Mouse (Mus musculus) neural tube, embryonic 12.5 days (tissue): ENCODE data around the gene Nf2. TPM values are rescaled to one million over a fixed set of nuclear protein-coding genes. Genes with fewer than 3 reads are reported as not detected.
"Not testable (repeated sequence)": the region's sequence is repeated elsewhere in the genome, so short reads cannot be mapped to it uniquely, and the experiment has no call there.

Experiments used
- ATAC-seq: fragments of 200-750 bp; cut with Nextera tagmentation; 2 replicates; pipeline ENCODE4 v1.8.0; 2017; ENCODE audit warnings: low read depth, mild to moderate bottlenecking, moderate TSS enrichment, moderate library complexity; ENCODE audit not compliant: low FRiP score
- H3K27ac ChIP-seq: fragments of 300-500 bp; sonication (generic); 2 replicates; pipeline ENCODE4 v1.5.1; 2016
- H3K27me3 ChIP-seq: fragments of 300-500 bp; sonication (generic); replicated peaks from 2 replicates; pipeline ENCODE4 v1.6.1; 2016; ENCODE audit warnings: mild to moderate bottlenecking
- H3K36me3 ChIP-seq: fragments of 300-500 bp; sonication (generic); 2 replicates; pipeline ENCODE4 v1.6.1; 2016; ENCODE audit warnings: mild to moderate bottlenecking
- H3K4me1 ChIP-seq: fragments of 300-500 bp; sonication (generic); 2 replicates; pipeline ENCODE4 v1.6.1; 2016
- H3K4me2 ChIP-seq: fragments of 300-500 bp; sonication (generic); replicated peaks from 2 replicates; pipeline ENCODE4 v1.6.1; 2016; ENCODE audit warnings: mild to moderate bottlenecking
- H3K4me3 ChIP-seq: fragments of 300-500 bp; sonication (generic); 2 replicates; pipeline ENCODE4 v1.5.1; 2016
- H3K9ac ChIP-seq: fragments of 300-500 bp; sonication (generic); 2 replicates; pipeline ENCODE4 v1.6.1; 2016; ENCODE audit warnings: mild to moderate bottlenecking
- H3K9me3 ChIP-seq: fragments of 300-500 bp; sonication (generic); 2 replicates; pipeline ENCODE4 v1.6.1; 2016; ENCODE audit warnings: mild to moderate bottlenecking
- WGBS: fragments of 180-500 bp; shearing (Covaris S2); methylation state at CpG from one replicate; pipeline ENCODE4 v1.1.7; 2016; 5-methylcytosine and 5-hydroxymethylcytosine counted together
- polyA plus RNA-seq: library from polyadenylated mRNA; unstranded; fragments of >200 nt; fragmentation: Nextera tagmentation; extraction: Ambion mirVana; gene quantifications from 2 replicates; pipeline ENCODE4 v1.2.1, GENCODE M21; 2016

Nf2 gene
- polyA plus RNA-seq, 1 experiment from 2014 or later = 78.4 TPM

- no peak for ATAC-seq
- H3K9me3 ChIP-seq = no peaks in the 10 kb centered on the region
- H3K4me1 ChIP-seq = no peaks in the 10 kb centered on the region
- no peaks in the 10 kb centered on the region for H3K27me3 ChIP-seq
- H3K36me3 ChIP-seq = peaks cover 12% of the 10 kb centered on the region; the same call in 1 of the 2 replicates
- no peak overlapping the region for H3K9ac ChIP-seq
- H3K27ac ChIP-seq = no peak overlapping the region
- no peak overlapping the region for H3K4me2 ChIP-seq
- H3K4me3 ChIP-seq = no peak overlapping the region
- WGBS = 88% methylated on average over 6 of the region's 6 CpGs
Measured at GRCm38 (mm10) chr11:4804921-4805562, 44.3 kb downstream of the Nf2 start.

GRCm38 (mm10) chr11:4803951-4804350 lies 45.4 kb downstream of the Nf2 start:
- Histone ChIP-seq H3K36me3 (peaks cover 12% of the 10 kb centered on the region; the same call in 1 of the 2 replicates), H3K4me1 (no peaks in the 10 kb centered on the region), H3K9me3 (no peaks in the 10 kb centered on the region), H3K27me3 (no peaks in the 10 kb centered on the region), H3K9ac (no peak overlapping the region), H3K4me3 (no peak overlapping the region), H3K27ac (no peak overlapping the region), H3K4me2 (no peak overlapping the region)
- WGBS = 36% methylated on average over 7 of the region's 7 CpGs
- ATAC-seq = no peak

GRCm38 (mm10) chr11:4803426-4803825 lies 45.9 kb downstream of the Nf2 start:
- Histone ChIP-seq H3K27ac (no peak overlapping the region), H3K9me3 (no peaks in the 10 kb centered on the region), H3K4me1 (no peaks in the 10 kb centered on the region), H3K4me2 (no peak overlapping the region), H3K27me3 (no peaks in the 10 kb centered on the region), H3K9ac (no peak overlapping the region), H3K36me3 (peaks cover 12% of the 10 kb centered on the region; the same call in 1 of the 2 replicates), H3K4me3 (no peak overlapping the region)
- WGBS = 32% methylated on average over 7 of the region's 7 CpGs
- no peak for ATAC-seq

GRCm38 (mm10) chr11:4803008-4803407 lies 46.3 kb downstream of the Nf2 start:
- Histone ChIP-seq H3K4me2 (no peak overlapping the region), H3K27me3 (no peaks in the 10 kb centered on the region), H3K36me3 (peaks cover 14% of the 10 kb centered on the region), H3K27ac (no peak overlapping the region), H3K4me3 (no peak overlapping the region), H3K9me3 (no peaks in the 10 kb centered on the region), H3K9ac (no peak overlapping the region), H3K4me1 (no peaks in the 10 kb centered on the region)
- peak; percentile 50; the same call in 1 of the 2 replicates for ATAC-seq
- 39% methylated on average over 9 of the region's 9 CpGs for WGBS

GRCm38 (mm10) chr11:4802401-4802800 lies 46.9 kb downstream of the Nf2 start:
- not testable (repeated sequence) for H3K4me1 ChIP-seq, H3K4me3 ChIP-seq, H3K9ac ChIP-seq, ATAC-seq, H3K4me2 ChIP-seq, H3K9me3 ChIP-seq, H3K27ac ChIP-seq, H3K27me3 ChIP-seq
- 93% methylated on average over 2 of the region's 2 CpGs for WGBS
- peaks cover 20% of the 10 kb centered on the region for H3K36me3 ChIP-seq

- H3K4me2 ChIP-seq = no peak overlapping the region
- H3K27ac ChIP-seq = no peak overlapping the region
- no peaks in the 10 kb centered on the region for H3K4me1 ChIP-seq
- no peaks in the 10 kb centered on the region for H3K27me3 ChIP-seq
- no peak overlapping the region for H3K4me3 ChIP-seq
- no peak overlapping the region for H3K9ac ChIP-seq
- H3K9me3 ChIP-seq = no peaks in the 10 kb centered on the region
- ATAC-seq = no peak
- H3K36me3 ChIP-seq = peaks cover 16% of the 10 kb centered on the region
- WGBS = 55% methylated on average over 4 of the region's 4 CpGs
Measured at GRCm38 (mm10) chr11:4800654-4801053, 48.7 kb downstream of the Nf2 start.

- H3K27ac ChIP-seq = no peak overlapping the region
- WGBS = 11% methylated on average over 3 of the region's 3 CpGs
Measured at GRCm38 (mm10) chr11:4793006-4793405, 56.3 kb downstream of the Nf2 start.

GRCm38 (mm10) chr11:4791549-4791948 lies 57.8 kb downstream of the Nf2 start:
- Histone ChIP-seq H3K9me3 (no peaks in the 10 kb centered on the region), H3K36me3 (peaks cover 38% of the 10 kb centered on the region), H3K9ac (no peak overlapping the region), H3K27me3 (no peaks in the 10 kb centered on the region), H3K4me3 (no peak overlapping the region), H3K4me2 (no peak overlapping the region), H3K4me1 (peaks cover 10% of the 10 kb centered on the region), H3K27ac (0 out of 2 replicates have a peak overlapping the region, but pooled peaks have one; percentile 17)
- ATAC-seq = no peak
- 52% methylated on average over 6 of the region's 6 CpGs for WGBS

More at GRCm38 (mm10) chr11:4793006-4793405, 56.3 kb downstream of the Nf2 start:
- Histone ChIP-seq H3K9ac (no peak overlapping the region), H3K27me3 (no peaks in the 10 kb centered on the region), H3K9me3 (no peaks in the 10 kb centered on the region), H3K36me3 (peaks cover 30% of the 10 kb centered on the region), H3K4me2 (no peak overlapping the region), H3K4me3 (no peak overlapping the region), H3K4me1 (peaks cover 10% of the 10 kb centered on the region)
- ATAC-seq = no peak

GRCm38 (mm10) chr11:4789691-4790090 lies 59.6 kb downstream of the Nf2 start:
- Histone ChIP-seq H3K9ac (no peak overlapping the region), H3K4me1 (peaks cover 10% of the 10 kb centered on the region), H3K4me2 (no peak overlapping the region), H3K27me3 (no peaks in the 10 kb centered on the region), H3K9me3 (no peaks in the 10 kb centered on the region), H3K27ac (no peak overlapping the region), H3K36me3 (peaks cover 50% of the 10 kb centered on the region), H3K4me3 (no peak overlapping the region)
- no peak for ATAC-seq
- 95% methylated on average over 5 of the region's 5 CpGs for WGBS

GRCm38 (mm10) chr11:4784629-4785142 lies 64.7 kb downstream of the Nf2 start:
- no peak for ATAC-seq
- Histone ChIP-seq H3K9ac (no peak overlapping the region), H3K36me3 (peaks cover 69% of the 10 kb centered on the region), H3K4me1 (no peaks in the 10 kb centered on the region), H3K27ac (no peak overlapping the region), H3K9me3 (no peaks in the 10 kb centered on the region), H3K4me3 (no peak overlapping the region), H3K27me3 (no peaks in the 10 kb centered on the region), H3K4me2 (no peak overlapping the region)
- 83% methylated on average over 5 of the region's 5 CpGs for WGBS

GRCm38 (mm10) chr11:4783116-4783515 lies 66.2 kb downstream of the Nf2 start:
- H3K36me3 ChIP-seq = peaks cover 68% of the 10 kb centered on the region
- no peaks in the 10 kb centered on the region for H3K27me3 ChIP-seq
- no peak overlapping the region for H3K4me2 ChIP-seq
- H3K9me3 ChIP-seq = no peaks in the 10 kb centered on the region
- ATAC-seq = no peak
- H3K4me3 ChIP-seq = no peak overlapping the region
- H3K27ac ChIP-seq = no peak overlapping the region
- no peak overlapping the region for H3K9ac ChIP-seq
- H3K4me1 ChIP-seq = no peaks in the 10 kb centered on the region
- WGBS = 92% methylated on average over 3 of the region's 3 CpGs

- WGBS = 86% methylated on average over 3 of the region's 3 CpGs
- Histone ChIP-seq H3K36me3 (peaks cover 65% of the 10 kb centered on the region), H3K27ac (no peak overlapping the region), H3K9ac (no peak overlapping the region), H3K4me1 (no peaks in the 10 kb centered on the region), H3K4me3 (no peak overlapping the region), H3K9me3 (no peaks in the 10 kb centered on the region), H3K27me3 (no peaks in the 10 kb centered on the region), H3K4me2 (no peak overlapping the region)
- ATAC-seq = no peak
Measured at GRCm38 (mm10) chr11:4780927-4781326, 68.4 kb downstream of the Nf2 start.

- no peaks in the 10 kb centered on the region for H3K27me3 ChIP-seq
- no peaks in the 10 kb centered on the region for H3K9me3 ChIP-seq
- no peak overlapping the region for H3K4me2 ChIP-seq
- 30% methylated on average over 3 of the region's 3 CpGs for WGBS
- H3K27ac ChIP-seq = no peak overlapping the region
- no peak for ATAC-seq
- no peak overlapping the region for H3K4me3 ChIP-seq
- H3K36me3 ChIP-seq = peaks cover 28% of the 10 kb centered on the region
- peaks cover 14% of the 10 kb centered on the region; the same call in 1 of the 2 replicates for H3K4me1 ChIP-seq
- no peak overlapping the region for H3K9ac ChIP-seq
Measured at GRCm38 (mm10) chr11:4772925-4773324, 76.4 kb downstream of the Nf2 start.
